Mouse (Mus musculus): Measurements from ENCODE around the gene Prep. TPM values are rescaled to one million over a fixed set of nuclear protein-coding genes. Genes with fewer than 3 reads are reported as not detected.
A peak's percentile ranks its signal among the peaks of the same experiment; 100 is the strongest.
"Not testable (repeated sequence)": the region's sequence is repeated elsewhere in the genome, so short reads cannot be mapped to it uniquely, and the experiment has no call there.

The Prep gene
- total RNA-seq, 4 experiments from 2014 or later: 11.9 to 14.3 (median 13.3) TPM

- DNase-seq (ENCODE audit: low spot score): no peak
Measured at GRCm38 (mm10) chr10:45116832-45117231, 49.8 kb downstream of the Prep start.

GRCm38 (mm10) chr10:45118389-45118788 is 51.4 kb downstream of the Prep start:
- DNase-seq (ENCODE audit: low spot score): peak; percentile 47

GRCm38 (mm10) chr10:45121637-45122036 is 54.6 kb downstream of the Prep start:
- DNase-seq (ENCODE audit: low spot score): no peak

DNA sequence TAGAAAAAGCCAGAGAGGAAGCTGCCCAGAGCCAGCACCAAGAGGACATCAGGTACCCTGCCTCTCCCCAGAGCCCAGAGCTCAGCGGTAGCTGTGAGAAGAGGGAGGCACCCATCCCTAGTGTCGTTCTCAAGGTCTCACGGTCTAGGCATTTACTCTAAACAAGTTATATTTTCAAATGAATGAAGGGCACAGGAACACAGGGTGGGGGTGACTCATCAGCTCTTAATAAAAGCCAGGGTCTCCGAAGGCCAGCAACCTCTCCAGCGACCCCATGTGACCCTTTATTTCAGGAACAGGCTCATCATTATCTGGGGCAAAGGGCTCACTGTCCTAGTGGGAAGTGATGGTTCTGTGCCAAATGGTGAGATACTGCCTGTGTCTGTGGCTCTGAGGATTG is 55.5 kb downstream of the Prep start:
- DNase-seq (ENCODE audit: low spot score): no peak

DNA sequence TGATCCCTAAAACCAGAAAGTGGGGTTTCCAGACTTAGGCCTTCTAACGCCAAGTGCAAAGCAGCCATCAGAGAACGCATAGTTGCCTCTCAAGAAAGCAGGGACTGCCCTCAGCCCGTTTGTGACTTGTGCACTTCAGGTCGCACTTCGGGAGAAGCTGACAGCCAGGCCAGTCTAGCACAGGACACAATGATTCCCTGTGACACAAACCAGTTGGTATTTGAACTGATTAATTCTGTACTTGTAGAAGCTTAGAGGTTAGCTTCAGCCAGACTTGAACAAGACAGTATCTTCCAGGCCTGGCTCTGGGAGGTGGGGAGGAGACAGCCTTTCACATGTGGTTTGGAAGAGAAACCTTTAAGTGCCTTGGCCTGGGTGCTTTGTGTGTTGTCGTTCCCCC is 56.0 kb downstream of the Prep start:
- peak; percentile 47 for DNase-seq (ENCODE audit: low spot score)

DNA sequence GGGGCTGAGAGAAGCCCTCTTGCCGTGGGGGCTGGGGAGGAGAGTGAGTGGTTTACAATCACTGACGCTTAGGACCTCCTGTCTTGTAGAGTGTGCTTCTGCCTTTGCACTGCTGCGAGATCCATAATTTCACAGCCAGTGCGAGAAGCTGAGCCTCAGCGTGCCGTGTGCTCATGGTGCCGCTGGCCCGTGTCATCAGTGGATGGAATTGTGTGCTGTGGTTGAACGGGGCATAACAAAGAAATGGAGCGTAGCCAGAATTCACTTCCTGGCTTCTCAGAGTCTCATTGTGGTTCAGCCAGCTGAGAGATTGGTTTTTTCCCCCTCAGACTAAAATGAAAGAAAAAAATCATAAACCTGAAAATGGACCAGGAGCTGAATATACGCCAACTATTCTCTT is 62.1 kb downstream of the Prep start:
- peak; percentile 40 for DNase-seq (ENCODE audit: low spot score)

- DNase-seq (ENCODE audit: low spot score): no peak
Measured at GRCm38 (mm10) chr10:45130004-45130403, 63.0 kb downstream of the Prep start.

DNA sequence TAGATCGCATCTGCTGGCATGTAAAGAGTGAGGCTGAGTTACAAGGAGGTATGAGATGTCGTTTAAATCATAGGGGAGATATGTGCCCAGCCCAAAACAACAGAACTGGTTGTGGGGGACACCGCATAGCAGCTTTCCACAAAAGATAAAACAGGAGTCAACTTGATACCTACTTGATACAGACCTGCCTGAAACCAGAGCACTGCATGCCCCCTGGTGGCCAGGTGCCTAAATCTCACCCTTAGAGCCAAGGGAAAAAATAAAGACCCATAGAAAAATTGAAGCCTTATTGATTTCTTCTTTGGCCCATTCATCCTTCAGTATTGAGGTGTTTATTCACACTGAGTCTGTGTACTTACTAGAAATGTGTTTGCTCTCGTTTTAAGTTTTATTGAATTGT is 65.4 kb downstream of the Prep start:
- DNase-seq (ENCODE audit: low spot score): no peak

- no peak for DNase-seq (ENCODE audit: low spot score)
Measured at GRCm38 (mm10) chr10:45136806-45137205, 69.8 kb downstream of the Prep start.

DNA sequence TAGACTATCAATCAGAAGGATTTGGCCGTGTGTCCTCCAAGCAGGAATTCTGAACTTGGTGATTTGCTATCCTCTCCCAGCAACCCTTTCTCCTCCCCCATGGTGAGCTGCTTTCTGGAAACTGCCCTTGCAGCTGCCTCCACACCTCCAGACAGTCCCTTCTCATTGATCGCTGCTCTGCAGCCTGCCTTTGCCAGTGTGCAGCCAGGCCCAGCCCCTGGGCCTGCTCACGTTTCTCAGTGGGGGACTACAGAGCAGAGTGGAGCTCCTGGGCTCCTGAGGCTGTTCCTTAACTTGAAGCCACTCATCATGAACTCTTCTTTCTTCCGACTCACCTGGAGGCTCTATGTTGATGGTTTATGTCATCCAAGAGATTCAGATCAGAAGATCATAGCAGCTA is 72.9 kb downstream of the Prep start:
- no peak for DNase-seq (ENCODE audit: low spot score)

DNA sequence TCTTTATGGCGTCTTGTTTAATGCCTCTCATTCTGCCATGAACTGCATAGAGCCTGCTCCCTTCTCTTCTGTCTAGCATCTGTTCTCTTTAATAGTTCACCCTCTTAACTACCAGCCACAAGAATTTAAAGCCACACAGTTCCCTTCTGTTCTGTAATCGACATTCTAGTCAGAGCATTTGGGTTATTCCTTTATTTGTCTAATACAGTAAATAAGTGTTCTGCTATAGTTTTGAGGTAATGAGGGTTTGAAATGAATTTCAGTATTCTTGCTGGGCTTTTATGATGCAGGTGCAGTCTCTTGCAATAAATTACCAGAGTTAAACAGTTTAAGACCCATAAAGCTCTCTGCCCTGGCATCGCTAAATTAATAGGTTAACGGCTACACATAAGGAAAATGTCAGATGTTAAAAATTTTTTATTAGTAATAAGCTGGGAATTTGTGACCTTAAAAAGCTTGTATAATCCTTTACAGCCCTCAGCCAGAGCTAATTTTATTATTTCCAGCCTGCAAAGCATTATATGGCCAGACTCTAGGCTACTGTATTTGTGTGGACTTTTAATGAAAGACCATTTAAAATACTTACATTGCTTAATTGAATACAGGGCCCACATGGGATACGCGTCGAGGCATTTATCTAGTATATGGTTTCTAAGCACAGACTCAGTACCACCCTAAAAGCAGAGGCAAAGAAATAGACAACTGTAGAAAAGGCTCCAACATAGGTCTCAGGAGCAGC is 73.6 kb downstream of the Prep start:
- DNase-seq (ENCODE audit: low spot score): no peak

- DNase-seq (ENCODE audit: low spot score): no peak
Measured at GRCm38 (mm10) chr10:45142359-45142758, 75.4 kb downstream of the Prep start.

GRCm38 (mm10) chr10:45144038-45144817 is 77.2 kb downstream of the Prep start:
- no peak for DNase-seq (ENCODE audit: low spot score)

DNA sequence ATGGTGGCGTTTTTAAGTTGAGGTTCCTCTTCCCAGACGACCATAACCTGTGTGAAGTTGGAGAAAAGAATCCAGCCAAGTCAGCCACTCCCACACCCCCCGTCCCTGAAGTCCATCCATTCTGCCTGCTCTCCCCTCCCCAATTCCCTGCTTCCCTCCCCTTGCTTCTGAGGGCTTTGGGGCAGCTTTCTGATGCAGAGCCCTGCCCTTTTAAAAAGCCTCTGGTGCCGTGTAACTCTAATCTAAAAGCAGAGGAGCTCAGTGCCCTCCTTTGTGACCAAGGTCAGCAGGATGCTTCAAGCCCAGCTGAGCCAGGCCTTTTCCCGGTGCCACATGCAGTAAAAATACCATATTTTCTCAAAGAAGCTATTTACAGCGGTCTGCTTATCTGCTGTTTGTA is 79.8 kb downstream of the Prep start:
- DNase-seq (ENCODE audit: low spot score): no peak

DNA sequence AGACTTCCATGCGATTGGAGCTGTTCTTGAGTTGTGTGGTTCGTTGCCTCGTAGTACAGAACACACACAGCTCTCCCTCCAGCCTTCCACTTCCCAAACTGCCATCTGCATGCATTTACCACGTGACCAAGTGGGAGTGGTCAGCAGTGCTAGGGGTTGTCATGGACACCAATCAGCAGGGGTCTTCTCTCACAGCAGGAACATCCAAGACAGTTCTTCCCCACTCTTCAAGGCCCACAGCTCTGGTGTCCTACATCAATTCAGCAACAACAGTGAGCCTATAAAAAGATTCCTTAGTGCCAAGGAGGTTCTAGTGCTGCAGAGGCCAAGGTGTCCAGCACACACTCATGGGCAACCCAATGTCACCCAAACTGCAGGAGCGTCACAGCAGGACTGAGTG is 84.1 kb downstream of the Prep start:
- no peak for DNase-seq (ENCODE audit: low spot score)

- no peak for DNase-seq (ENCODE audit: low spot score)
Measured at GRCm38 (mm10) chr10:45151771-45152692, 85.0 kb downstream of the Prep start.

DNA sequence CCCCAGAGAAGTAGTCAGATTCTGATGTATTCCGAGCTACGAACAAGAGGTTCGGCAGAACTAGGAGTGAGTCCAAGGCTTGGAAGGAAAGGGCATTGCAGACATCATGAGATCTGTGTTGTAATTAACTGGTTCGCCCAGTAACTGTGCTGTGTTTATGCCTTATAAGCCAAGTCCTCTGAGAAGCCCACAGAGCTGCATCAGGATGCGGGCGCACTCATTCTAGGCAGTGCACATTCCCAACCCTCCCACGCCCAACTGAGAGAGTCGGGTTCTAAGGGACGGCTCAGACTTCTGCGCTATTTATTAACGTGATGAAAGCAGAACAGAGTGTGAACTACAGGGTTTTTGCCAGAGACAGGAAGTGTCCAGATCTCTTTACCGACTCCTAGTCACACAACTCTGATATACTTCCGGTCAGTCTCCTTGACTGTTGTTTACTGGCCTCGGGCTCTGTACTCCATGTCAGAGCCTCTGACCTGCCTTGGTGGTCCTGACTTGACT is 87.6 kb downstream of the Prep start:
- DNase-seq (ENCODE audit: low spot score): no peak

GRCm38 (mm10) chr10:45165851-45166250 is 98.8 kb downstream of the Prep start:
- no peak for DNase-seq (ENCODE audit: low spot score)

DNA sequence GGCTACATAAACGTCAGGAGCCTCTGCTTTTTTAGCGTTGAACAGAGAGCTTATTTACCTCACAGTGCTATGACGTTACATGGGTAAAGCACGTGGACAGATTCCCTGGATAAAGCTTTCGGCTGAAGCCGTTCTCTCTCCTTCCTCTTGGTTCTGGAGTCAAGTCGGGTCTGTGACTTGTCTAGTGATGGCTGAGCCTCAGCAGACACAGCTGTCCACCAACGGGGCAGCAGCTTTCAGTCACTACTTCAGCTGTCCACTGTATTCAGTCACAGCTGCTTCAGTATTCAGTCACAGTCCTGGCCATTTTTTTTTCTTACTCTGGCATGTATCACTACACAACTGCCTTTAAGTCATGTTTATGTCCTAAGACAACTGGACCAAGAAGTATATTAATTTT is 106.9 kb downstream of the Prep start:
- no peak for DNase-seq (ENCODE audit: low spot score)

DNA sequence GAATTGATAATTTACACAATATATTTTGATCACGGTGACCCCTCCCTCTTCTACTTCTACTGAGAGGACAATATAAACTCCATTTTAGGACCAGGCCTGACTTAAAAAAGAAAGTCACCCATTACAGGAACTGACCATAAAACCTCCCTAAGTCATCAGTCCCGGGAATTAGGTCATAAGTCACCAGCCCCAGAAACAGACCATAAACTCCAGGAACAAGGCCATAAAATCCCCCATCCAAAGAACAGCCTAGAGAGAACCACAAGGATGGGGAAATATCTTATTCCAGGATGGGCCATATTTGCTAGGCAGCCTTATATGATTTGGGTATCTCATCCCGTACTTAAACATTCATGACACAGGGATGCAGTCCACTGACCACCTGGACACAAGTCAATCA is 107.3 kb downstream of the Prep start:
- DNase-seq (ENCODE audit: low spot score): no peak

- not testable (repeated sequence) for DNase-seq (ENCODE audit: low spot score)
Measured at GRCm38 (mm10) chr10:45177798-45178197, 110.8 kb downstream of the Prep start, which contains the start of gene Popdc3. Gene Popdc3, plus strand, starts transcription at chr10:45178098.
